Mouse (Mus musculus): ENCODE data around the gene Uap1l1.

- TF ChIP-seq POLR2A (IDR thresholded peaks at IDR 0.05; ENCODE audit: borderline replicate concordance, insufficient read depth, low read length) (no peak), CTCF (IDR thresholded peaks at IDR 0.05; ENCODE audit: borderline replicate concordance, insufficient read depth, low read depth, low read length) (no peak)
These were observed 34.0 kb downstream of the Uap1l1 start for GRCm38 (mm10) chr2:25331470-25331869.

Data from cerebellum, adult 2 months (tissue).